Mouse (Mus musculus) adrenal gland, postnatal 14 days (tissue): ENCODE data around the gene Rps12-ps3. TPM values are rescaled to one million over a fixed set of nuclear protein-coding genes. Genes with fewer than 3 reads are reported as not detected.

Experiments used
- DNase-seq: peaks from one replicate; pipeline ENCODE4 v3.0.0; 2021; ENCODE audit warnings: mixed read lengths
- total RNA-seq: library from RNA; stranded (reverse); gene quantifications from 2 replicates; pipeline ENCODE4 v1.2.3, GENCODE M21; 2021

Gene Rps12-ps3
- total RNA-seq, 1 experiment from 2014 or later, result 557 TPM

DNA sequence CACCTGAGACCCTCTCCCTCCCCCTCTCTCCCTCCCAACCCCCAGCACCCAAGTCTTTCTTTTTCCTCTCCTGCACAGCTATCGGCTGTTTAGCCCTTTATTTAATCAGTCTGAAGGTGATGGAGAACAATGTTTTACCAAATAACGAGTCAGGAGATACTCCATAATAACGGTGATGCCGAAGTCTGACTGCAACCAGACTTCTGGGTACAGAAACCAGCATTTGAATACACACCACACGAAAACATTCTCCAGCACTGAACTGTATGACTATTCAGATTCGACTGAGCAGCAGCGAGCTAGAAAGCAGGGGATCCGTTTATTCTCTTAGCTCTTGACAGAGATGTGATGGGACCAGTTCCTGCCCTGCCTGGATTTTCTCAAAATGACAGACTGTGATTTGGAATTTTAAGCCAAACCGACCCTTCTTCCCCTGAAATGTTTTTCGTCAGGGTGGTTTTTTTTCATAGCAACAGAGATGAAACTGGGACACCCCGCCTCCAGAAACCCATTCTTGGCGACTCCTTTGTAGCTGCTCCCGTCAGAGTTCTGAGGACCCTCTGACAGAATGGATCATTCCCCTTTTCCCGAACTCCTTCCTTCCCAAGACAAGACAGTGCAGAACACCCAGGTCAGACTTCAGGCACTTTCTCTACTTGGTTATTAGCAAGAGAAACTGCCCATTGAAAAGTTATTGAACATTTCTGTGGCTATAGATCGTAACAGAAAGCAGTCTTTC, 29.2 kb downstream of the Rps12-ps3 start:
- DNase-seq, result no peak

DNA sequence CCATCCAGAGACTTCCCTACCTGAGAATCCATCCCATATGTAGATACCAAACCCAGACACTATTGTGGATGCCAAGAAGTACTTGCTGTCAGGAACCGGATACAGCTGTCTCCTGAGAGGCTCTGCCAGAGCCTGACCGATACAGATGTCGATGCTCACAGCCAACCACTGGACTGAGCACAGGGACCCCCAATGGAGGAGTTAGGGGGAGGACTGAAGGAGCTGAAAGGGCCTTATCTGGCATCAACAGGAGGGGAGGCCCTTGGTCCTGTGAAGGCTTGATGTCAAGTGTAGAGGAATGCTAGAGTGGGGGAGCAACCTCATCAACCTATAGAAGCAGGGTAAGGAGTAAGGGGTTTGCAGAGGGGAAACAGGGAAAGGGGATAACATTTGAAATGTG, 30.7 kb downstream of the Rps12-ps3 start:
- no peak for DNase-seq

DNA sequence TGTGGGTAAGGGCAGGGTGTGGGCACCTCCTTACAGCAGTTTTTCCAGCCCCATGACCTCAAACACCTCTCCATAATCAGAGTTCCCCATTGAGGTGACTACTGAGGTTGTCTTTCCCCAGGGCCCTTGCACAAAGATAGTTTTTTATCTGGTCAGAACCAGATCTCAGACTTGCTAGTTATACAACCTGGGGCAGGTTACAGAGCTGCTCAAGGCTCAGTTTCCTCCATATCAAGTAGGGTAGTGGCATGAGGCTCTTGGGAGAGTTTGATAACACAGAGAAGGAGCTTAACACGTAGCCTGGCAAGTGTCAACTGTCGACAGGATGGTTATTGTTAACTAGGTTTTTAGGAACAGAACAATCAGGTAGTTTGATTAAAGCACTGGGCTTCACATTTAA, 32.8 kb downstream of the Rps12-ps3 start:
- no peak for DNase-seq

DNA sequence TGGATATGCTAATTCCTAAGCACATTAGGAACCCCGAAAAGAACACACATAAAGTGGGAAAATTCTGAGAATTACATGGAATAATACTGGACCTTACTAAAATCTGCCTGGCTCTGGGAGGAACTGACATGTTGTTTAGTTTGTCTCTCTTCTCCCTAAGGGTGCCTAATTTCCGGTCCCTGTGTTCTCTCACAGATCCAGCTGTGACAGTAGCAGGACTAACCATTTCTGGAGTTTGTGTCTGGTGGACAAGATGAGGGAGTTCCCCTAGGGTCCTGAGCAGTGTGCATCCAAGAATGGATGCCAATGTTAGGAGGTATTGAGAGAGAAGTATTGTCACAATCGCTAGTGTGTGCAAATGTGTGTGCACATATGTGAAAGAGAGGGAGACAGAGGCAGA, 34.3 kb downstream of the Rps12-ps3 start:
- no peak for DNase-seq

GRCm38 (mm10) chr19:59356843-59357595, 34.9 kb downstream of the Rps12-ps3 start:
- no peak for DNase-seq

GRCm38 (mm10) chr19:59357878-59358277, 35.8 kb downstream of the Rps12-ps3 start:
- no peak for DNase-seq

DNA sequence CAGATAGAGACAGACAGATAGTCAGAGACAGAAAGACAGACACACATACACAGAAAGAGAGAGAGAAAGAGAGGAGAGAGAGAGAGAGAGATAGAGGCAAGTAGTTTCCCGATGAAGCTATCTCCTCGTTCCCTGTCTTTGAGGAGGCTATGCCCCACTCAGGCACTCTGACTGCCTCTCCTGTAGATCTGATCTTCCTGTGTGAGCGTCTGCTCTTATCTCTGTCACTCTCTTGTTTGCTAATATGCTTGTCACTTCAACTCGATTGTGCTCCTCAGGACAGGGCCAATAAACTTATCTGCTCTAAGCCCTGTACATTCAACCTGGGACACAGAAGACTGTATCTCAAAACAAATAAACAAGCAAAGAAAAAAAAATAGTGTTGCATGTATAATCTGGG, 37.1 kb downstream of the Rps12-ps3 start:
- no peak for DNase-seq

- no peak for DNase-seq
Measured at GRCm38 (mm10) chr19:59360486-59360896, 38.4 kb downstream of the Rps12-ps3 start.

GRCm38 (mm10) chr19:59362646-59363045, 40.6 kb downstream of the Rps12-ps3 start:
- DNase-seq, result no peak

DNA sequence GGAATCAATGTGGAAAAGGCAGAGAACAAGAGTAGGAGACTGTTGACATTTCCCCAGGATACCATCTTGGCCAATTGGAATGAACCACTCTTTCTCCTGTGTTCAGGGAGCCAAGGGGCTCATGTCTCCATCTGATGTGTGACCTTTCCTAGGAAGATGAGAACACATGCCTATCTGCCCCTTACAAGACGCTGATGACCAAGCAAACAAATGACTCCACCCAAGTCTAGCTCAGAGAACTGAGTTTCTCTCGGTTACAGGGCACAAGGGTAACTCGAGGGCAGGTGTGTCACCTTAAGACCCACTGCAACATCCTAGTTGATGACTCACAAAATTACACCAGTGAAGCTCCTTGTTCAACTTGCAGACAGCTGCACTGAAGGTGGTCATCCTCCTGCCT, 41.6 kb downstream of the Rps12-ps3 start:
- DNase-seq, result no peak

GRCm38 (mm10) chr19:59366724-59367123, 44.6 kb downstream of the Rps12-ps3 start:
- no peak for DNase-seq

- no peak for DNase-seq
Measured at GRCm38 (mm10) chr19:59367892-59368291, 45.8 kb downstream of the Rps12-ps3 start.

GRCm38 (mm10) chr19:59371016-59371415, 48.9 kb downstream of the Rps12-ps3 start:
- no peak for DNase-seq

Other genes with a start within 250 kb of the Rps12-ps3 start
- 10.9 and 11.7 TPM in 2 replicates for gene Shtn1, start 246.2 kb upstream of the Rps12-ps3 start, total RNA-seq
- not detected in 2 replicates for gene Vax1, start 152.2 kb upstream of the Rps12-ps3 start, total RNA-seq
- gene Kcnk18, start 103.1 kb upstream of the Rps12-ps3 start, total RNA-seq, result not detected in 2 replicates
- 15.6 and 22.0 TPM in 2 replicates for gene Slc18a2, start 61.4 kb upstream of the Rps12-ps3 start, total RNA-seq
- gene Pdzd8, start 23.5 kb downstream of the Rps12-ps3 start, total RNA-seq, result 33.6 and 33.9 TPM in 2 replicates
- not detected in 2 replicates for gene Emx2, start 136.1 kb downstream of the Rps12-ps3 start, total RNA-seq